Mouse (Mus musculus) lung, postnatal 25 days (tissue): ENCODE data around the gene Tmem236.
"Not testable (repeated sequence)": the region's sequence is repeated elsewhere in the genome, so short reads cannot be mapped to it uniquely, and the experiment has no call there.

Experiments
- DNase-seq: peaks from one replicate; pipeline ENCODE4 v3.0.0; 2022; ENCODE audit warnings: low spot score

Gene Tmem236

DNA sequence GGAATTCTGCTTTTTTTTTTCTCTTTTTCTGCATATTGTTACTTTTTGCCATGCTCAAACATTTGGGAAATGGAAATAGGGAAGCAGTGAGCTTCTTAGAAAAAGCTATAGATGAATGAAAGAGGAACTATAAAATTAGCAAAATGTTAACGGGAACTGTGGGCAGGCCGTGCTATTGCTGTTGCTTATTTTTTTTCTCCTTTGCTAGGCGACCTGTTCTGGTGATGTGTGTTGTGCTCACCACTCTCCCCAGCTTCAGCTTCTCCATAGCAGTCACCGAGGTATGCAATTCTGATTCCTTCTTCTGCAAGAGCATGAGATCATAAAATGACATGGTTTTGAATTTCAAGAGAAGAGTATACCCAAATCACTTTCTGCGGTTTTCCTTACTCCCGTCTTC lies 17.7 kb downstream of the Tmem236 start:
- DNase-seq: peak; percentile 38

DNA sequence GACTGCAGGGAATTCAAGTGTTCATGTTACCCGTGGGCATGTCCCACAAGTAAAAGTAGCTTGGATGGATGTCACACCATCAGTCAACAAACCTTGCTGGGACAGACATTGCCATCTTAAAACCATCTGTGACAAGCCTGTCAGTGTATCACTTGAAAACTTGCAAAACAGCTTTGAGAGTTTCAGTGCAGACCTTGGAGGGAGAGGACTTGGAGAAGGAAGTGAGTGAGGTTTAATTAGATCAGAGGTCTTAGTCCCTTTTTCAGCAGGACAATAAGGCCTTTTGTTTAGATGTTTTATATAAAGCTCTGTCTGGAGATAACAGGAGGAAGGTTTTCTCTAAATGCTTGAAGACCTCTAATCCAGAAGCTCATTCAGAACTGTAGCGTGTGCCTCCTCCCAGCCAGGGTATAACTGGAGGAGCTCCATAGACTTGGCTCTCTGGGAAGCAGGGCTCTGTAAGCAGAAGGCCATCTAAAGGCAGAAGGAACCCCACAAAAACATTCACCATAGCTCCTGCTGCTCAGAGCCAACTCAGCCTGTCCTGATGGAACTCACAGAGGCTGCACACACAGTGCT lies 24.1 kb downstream of the Tmem236 start:
- not testable (repeated sequence) for DNase-seq

- no peak for DNase-seq
Measured at GRCm38 (mm10) chr2:14199621-14200020, 25.3 kb downstream of the Tmem236 start.

DNA sequence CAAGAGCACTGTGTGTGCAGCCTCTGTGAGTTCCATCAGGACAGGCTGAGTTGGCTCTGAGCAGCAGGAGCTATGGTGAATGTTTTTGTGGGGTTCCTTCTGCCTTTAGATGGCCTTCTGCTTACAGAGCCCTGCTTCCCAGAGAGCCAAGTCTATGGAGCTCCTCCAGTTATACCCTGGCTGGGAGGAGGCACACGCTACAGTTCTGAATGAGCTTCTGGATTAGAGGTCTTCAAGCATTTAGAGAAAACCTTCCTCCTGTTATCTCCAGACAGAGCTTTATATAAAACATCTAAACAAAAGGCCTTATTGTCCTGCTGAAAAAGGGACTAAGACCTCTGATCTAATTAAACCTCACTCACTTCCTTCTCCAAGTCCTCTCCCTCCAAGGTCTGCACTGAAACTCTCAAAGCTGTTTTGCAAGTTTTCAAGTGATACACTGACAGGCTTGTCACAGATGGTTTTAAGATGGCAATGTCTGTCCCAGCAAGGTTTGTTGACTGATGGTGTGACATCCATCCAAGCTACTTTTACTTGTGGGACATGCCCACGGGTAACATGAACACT lies 26.6 kb downstream of the Tmem236 start:
- DNase-seq: not testable (repeated sequence)

DNA sequence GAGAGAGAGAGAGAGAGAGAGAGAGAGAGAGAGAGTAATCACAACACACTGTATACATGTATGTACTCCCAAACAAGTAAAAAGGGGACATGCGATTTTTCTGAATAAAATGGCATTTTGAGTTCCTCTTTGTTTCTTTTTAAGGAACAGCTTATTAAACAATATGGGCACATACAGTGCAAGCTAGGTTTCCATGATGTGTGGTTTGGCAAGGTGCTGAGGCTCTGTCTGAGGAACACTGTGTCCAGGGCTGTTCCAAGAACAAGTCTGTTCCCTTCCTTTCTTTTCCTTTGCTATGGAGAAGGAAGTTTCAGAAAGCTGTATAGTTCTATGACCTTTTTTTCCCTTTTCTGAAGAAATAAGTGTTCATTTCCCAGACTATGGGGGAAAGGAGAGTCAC lies 30.0 kb downstream of the Tmem236 start:
- DNase-seq: no peak

DNA sequence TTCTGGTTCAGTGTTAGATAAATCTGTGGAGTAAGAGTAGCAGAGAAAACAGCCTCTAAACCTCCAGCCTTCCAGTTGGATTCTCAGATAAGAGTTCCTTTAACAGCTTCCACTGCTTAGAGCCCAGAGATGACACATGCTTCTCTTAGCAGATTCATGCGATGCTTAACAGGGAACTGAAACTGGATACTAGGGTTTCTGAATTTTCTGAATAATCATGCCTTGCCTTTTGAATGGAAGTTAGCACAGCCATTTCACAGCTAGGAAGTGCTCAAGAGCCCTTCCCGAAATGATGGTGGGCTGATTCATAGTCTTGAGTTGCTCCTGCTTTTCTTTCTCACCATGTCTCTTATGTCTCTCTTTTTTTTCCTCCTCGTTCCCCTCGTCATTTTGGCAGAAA lies 32.5 kb downstream of the Tmem236 start:
- no peak for DNase-seq

GRCm38 (mm10) chr2:14210731-14211130 lies 36.4 kb downstream of the Tmem236 start:
- DNase-seq: no peak

DNA sequence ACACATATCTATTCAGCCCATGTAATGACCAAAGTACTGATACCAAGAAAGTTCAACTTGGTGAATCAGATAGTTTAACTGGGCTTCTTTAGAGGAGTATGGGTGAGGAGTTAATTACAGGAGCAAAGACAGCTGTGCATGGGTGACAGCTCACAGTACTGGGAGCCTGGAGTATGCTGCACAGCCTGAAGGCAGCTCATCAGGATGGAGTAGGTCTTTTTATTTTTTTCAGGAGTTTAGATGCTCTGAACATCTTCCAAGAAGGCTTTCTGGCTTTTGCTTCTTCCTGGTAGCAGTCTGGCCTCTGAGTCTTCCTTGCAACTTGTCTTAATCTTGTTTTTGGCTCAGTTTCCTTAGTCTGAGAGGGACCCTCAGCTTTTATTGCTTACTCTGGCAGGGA lies 37.3 kb downstream of the Tmem236 start:
- DNase-seq: no peak

DNA sequence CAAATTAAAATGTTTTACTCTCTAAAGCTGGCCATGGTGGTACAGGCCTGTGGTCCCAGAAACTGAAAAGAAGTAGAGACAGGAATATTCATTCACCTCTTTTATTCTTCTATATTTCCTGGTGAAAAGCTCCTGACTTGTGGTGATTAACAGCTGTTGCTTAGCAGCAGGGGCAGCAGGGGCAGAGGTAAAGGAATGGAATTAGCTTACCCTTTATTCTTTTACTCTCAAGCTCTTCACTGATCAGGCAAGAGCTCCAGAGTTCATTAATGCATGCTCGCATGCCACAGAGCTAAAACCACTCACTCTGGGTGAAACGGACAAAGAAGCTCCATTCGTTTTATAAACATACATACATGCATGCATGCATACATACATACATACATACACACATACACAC lies 40.4 kb downstream of the Tmem236 start:
- DNase-seq: no peak

DNA sequence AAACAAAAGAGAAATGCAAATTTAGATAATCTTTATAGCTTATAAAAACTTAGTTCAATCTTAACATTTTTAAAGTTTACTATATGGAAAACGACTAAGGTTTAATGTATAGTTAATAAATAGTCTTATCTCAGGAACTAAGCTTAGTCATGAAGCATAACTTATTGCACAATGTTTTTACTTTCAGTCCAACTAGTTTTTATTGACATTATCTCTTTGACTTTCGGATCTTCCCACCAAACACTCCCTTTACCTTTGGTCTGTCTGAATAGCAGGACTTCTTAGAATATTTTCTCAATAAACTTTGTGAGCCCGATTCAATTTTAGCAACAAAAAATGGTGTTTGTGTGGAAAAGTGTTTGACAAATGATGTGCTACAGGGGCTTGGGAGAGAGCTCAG lies 42.3 kb downstream of the Tmem236 start:
- no peak for DNase-seq

DNA sequence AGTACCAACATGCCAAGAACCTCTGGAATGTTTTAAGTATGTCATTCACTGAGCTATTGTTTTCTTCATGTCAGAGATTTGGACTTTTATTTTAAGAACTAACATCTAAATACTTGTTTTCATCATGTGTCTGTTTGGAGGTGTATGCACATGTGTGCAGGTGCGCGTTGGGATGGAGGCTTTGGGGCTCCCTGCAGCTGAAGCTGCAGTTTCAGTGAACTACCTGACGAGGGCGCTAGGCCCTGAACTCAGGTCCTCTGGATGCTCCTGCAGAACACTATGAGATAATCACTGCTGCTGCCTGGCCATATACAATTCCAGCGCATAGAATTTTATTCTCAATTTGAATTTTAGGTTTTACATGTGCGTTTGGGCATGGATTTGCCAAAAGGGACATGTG lies 43.8 kb downstream of the Tmem236 start:
- no peak for DNase-seq

DNA sequence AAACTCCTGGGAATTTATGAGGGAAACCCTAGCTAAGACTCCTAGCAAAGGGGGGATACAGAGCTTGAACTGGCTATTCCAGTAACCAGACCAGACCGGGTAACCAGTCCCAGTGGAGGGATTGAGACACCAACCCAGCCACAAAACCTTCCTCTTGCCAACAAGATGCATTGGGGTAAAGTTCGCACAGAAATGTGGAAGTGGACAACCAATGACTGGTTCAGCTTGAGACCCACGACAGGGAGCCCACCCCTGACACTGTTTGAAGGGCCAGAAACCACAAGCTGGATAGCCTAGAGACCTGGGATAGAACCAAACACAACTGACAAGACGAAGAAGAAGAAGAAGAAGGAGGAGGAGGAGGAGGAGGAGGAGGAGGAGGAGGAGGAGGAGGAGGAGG lies 50.1 kb downstream of the Tmem236 start:
- no peak for DNase-seq

DNA sequence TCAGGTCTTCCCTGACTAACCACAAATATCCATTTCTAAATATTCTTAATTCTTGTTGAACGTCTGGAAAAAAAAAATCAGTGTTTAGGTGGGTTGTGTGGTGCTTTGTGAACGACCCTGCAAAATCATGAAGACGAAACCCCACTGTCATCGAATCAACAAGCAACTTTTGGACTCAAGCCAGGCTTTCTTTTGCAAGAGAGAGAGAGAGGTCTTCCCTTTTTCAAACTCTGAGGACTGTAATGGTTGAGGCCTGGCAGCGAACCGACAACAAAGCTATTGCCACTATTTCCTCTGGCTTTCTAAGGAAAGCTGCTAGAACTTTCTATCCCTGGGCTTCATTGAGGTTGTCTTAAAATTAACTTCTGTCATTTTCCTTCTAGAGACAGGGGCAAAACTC lies 54.2 kb downstream of the Tmem236 start:
- DNase-seq: no peak

DNA sequence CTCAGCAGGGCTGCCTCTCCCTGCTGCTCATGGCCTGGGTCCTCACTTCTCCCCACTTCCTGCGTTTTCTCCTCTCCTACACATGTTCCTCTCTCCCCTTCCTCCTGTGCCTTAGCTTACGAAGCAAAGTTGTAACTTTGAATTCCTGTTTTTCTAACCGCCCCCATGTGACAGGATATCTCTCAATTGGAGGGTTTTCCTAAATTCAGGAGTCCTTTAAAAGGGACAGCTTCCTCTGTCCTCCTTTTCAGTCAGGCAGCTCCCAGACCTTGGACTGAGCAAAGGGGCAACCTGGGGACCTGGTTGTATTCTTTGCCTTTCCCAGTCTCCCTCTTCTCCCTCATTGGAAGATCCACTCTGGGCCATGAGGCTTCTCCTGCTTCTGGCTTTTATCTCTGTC lies 54.8 kb downstream of the Tmem236 start, which contains the start of gene Mrc1:
TSS of gene Mrc1 (plus strand) at position 244 of the 400 bp plus-strand sequence.
- no peak for DNase-seq

GRCm38 (mm10) chr2:14229979-14230378 lies 55.7 kb downstream of the Tmem236 start:
- DNase-seq: no peak

- no peak for DNase-seq
Measured at GRCm38 (mm10) chr2:14232897-14233296, 58.6 kb downstream of the Tmem236 start.

- DNase-seq: no peak
Measured at GRCm38 (mm10) chr2:14233983-14234382, 59.7 kb downstream of the Tmem236 start.

GRCm38 (mm10) chr2:14235319-14235718 lies 61.0 kb downstream of the Tmem236 start:
- DNase-seq: no peak

- DNase-seq: no peak
Measured at GRCm38 (mm10) chr2:14236920-14237319, 62.6 kb downstream of the Tmem236 start.

GRCm38 (mm10) chr2:14237723-14238122 lies 63.4 kb downstream of the Tmem236 start:
- no peak for DNase-seq

- no peak for DNase-seq
Measured at GRCm38 (mm10) chr2:14239151-14239550, 64.8 kb downstream of the Tmem236 start.

- DNase-seq: no peak
Measured at GRCm38 (mm10) chr2:14244157-14244556, 69.8 kb downstream of the Tmem236 start.

- DNase-seq: no peak
Measured at GRCm38 (mm10) chr2:14244668-14245067, 70.3 kb downstream of the Tmem236 start.

GRCm38 (mm10) chr2:14249839-14250564 lies 75.7 kb downstream of the Tmem236 start:
- DNase-seq: peak; percentile 16
